Mouse (Mus musculus): ENCODE data around the gene Palm2.
A peak's percentile ranks its signal among the peaks of the same experiment; 100 is the strongest.

Gene Palm2

GRCm38 (mm10) chr4:57513241-57513933 lies 79.3 kb downstream of the Palm2 start:
- no peak for ATAC-seq (ENCODE audit: low TSS enrichment)

GRCm38 (mm10) chr4:57514003-57514937 lies 80.2 kb downstream of the Palm2 start:
- ATAC-seq (ENCODE audit: low TSS enrichment), result no peak

- ATAC-seq (ENCODE audit: low TSS enrichment), result no peak
These were observed 81.3 kb downstream of the Palm2 start for GRCm38 (mm10) chr4:57515356-57515755.

GRCm38 (mm10) chr4:57523456-57523855 lies 89.4 kb downstream of the Palm2 start:
- no peak for ATAC-seq (ENCODE audit: low TSS enrichment)

GRCm38 (mm10) chr4:57524461-57524860 lies 90.4 kb downstream of the Palm2 start:
- ATAC-seq (ENCODE audit: low TSS enrichment), result no peak

GRCm38 (mm10) chr4:57525221-57526011 lies 91.4 kb downstream of the Palm2 start:
- no peak for ATAC-seq (ENCODE audit: low TSS enrichment)

GRCm38 (mm10) chr4:57528296-57528695 lies 94.2 kb downstream of the Palm2 start:
- ATAC-seq (ENCODE audit: low TSS enrichment), result no peak

GRCm38 (mm10) chr4:57533686-57534085 lies 99.6 kb downstream of the Palm2 start:
- ATAC-seq (ENCODE audit: low TSS enrichment), result no peak

GRCm38 (mm10) chr4:57534232-57534631 lies 100.2 kb downstream of the Palm2 start:
- ATAC-seq (ENCODE audit: low TSS enrichment), result 0 out of 2 replicates have a peak, but pooled peaks have one; percentile 41

- ATAC-seq (ENCODE audit: low TSS enrichment), result no peak
These were observed 101.0 kb downstream of the Palm2 start for GRCm38 (mm10) chr4:57535087-57535486.

GRCm38 (mm10) chr4:57538029-57538688 lies 104.1 kb downstream of the Palm2 start:
- ATAC-seq (ENCODE audit: low TSS enrichment), result no peak

- ATAC-seq (ENCODE audit: low TSS enrichment), result no peak
These were observed 109.7 kb downstream of the Palm2 start for GRCm38 (mm10) chr4:57543692-57544256.

- ATAC-seq (ENCODE audit: low TSS enrichment), result no peak
These were observed 113.7 kb downstream of the Palm2 start for GRCm38 (mm10) chr4:57547785-57548184.

GRCm38 (mm10) chr4:57550216-57550615 lies 116.2 kb downstream of the Palm2 start:
- no peak for ATAC-seq (ENCODE audit: low TSS enrichment)

- ATAC-seq (ENCODE audit: low TSS enrichment), result peak; percentile 80
These were observed 123.1 kb downstream of the Palm2 start for GRCm38 (mm10) chr4:57557102-57557501.

- no peak for ATAC-seq (ENCODE audit: low TSS enrichment)
These were observed 125.4 kb downstream of the Palm2 start for GRCm38 (mm10) chr4:57559438-57559837.

- ATAC-seq (ENCODE audit: low TSS enrichment), result no peak
These were observed 126.0 kb downstream of the Palm2 start for GRCm38 (mm10) chr4:57560010-57560409.

- peak; percentile 94 for ATAC-seq (ENCODE audit: low TSS enrichment)
These were observed 127.0 kb downstream of the Palm2 start for GRCm38 (mm10) chr4:57561055-57561454.

- no peak for ATAC-seq (ENCODE audit: low TSS enrichment)
These were observed 131.2 kb downstream of the Palm2 start for GRCm38 (mm10) chr4:57565283-57565682.

- ATAC-seq (ENCODE audit: low TSS enrichment), result no peak
These were observed 131.8 kb downstream of the Palm2 start for GRCm38 (mm10) chr4:57565811-57566210.

GRCm38 (mm10) chr4:57567666-57568206 lies 133.7 kb downstream of the Palm2 start, which contains the start of gene Pakap:
Gene Pakap, plus strand, starts transcription at chr4:57568179.
- peak; percentile 95 for ATAC-seq (ENCODE audit: low TSS enrichment)

Data from frontal cortex, adult (tissue).